ENCODE assay signal across 12 mouse cellular contexts in the genomic region with DNA sequence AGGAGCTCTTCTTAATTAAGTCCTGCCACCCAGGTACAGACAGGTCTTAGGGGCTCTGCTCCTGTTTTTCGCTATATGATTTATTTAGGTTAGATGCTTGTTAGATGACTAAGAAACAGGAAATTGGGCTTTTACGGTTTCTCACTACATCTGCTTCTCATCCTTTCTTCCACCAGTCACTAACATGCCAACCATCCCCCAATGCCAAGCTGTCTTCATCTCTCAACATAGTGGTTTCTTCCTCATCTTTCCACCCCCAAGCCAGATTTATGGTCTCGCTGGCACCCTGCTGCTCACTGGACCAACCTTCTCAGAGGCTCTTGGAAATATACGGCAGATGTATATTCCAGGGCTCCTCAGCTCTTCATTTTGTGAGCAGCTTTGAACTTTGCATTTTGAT. TPM values are rescaled to one million over a fixed set of nuclear protein-coding genes. Genes with fewer than 3 reads are reported as not detected.
DNase-seq lines count a peak whose midpoint lies in the region; ATAC-seq lines count a peak whose summit lies in the region.
"Had no signal": no experiment of that assay in that cellular context is flagged by ENCODE, and none has a peak within 500 bp of the region (broad histone marks: within the 10 kb centered on the region; RNA-seq: fewer than 3 reads in every experiment).

No protein-coding gene starts in this region.

- peak overlapping the region; percentile 99; the same call in 1 of the 2 replicates for H3K4me2 ChIP-seq in liver, embryonic 12.5 days
- no peak overlapping the region for H3K4me2 ChIP-seq in liver, embryonic 11.5 days
- 0 out of 2 replicates have a peak overlapping the region, but pooled peaks have one; percentile 95 for H3K4me2 ChIP-seq in embryonic facial prominence, embryonic 14.5 days (ENCODE audit: low read depth, low read length)
- H3K4me2 ChIP-seq in midbrain, embryonic 14.5 days (ENCODE audit: low read length) = peak overlapping the region; percentile 94; the same call in 1 of the 2 replicates

- H3K27ac ChIP-seq in liver, embryonic 12.5 days = no peak overlapping the region
- H3K27ac ChIP-seq in liver, embryonic 11.5 days (ENCODE audit: low read depth, low read length) = no peak overlapping the region
- no peak overlapping the region for H3K27ac ChIP-seq in embryonic facial prominence, embryonic 14.5 days (replicated peaks; ENCODE audit: low read depth, low read length)
- no peak overlapping the region for H3K27ac ChIP-seq in midbrain, embryonic 14.5 days (replicated peaks; ENCODE audit: low read depth, low read length)

- no peak overlapping the region for H3K9ac ChIP-seq in liver, embryonic 12.5 days
- H3K9ac ChIP-seq in liver, embryonic 11.5 days (ENCODE audit: low read depth, low read length) = no peak overlapping the region
- no peak overlapping the region for H3K9ac ChIP-seq in embryonic facial prominence, embryonic 14.5 days (ENCODE audit: low read depth, low read length)
- no peak overlapping the region for H3K9ac ChIP-seq in midbrain, embryonic 14.5 days (replicated peaks; ENCODE audit: low read length)

- H3K9me3 ChIP-seq in liver, embryonic 12.5 days (replicated peaks) = no peaks in the 10 kb centered on the region
- H3K9me3 ChIP-seq in liver, embryonic 11.5 days (ENCODE audit: control insufficient read depth, low read length) = no peaks in the 10 kb centered on the region
- no peaks in the 10 kb centered on the region for H3K9me3 ChIP-seq in embryonic facial prominence, embryonic 14.5 days (ENCODE audit: control insufficient read depth, low read length)
- no peaks in the 10 kb centered on the region for H3K9me3 ChIP-seq in midbrain, embryonic 14.5 days (ENCODE audit: control insufficient read depth, low read length)
- H3K9me3 ChIP-seq: hindbrain, embryonic 10.5 days had no signal

- H3K27me3 ChIP-seq in liver, embryonic 12.5 days (replicated peaks) = no peaks in the 10 kb centered on the region
- H3K27me3 ChIP-seq in liver, embryonic 11.5 days (replicated peaks; ENCODE audit: control insufficient read depth, insufficient read depth, low read length) = no peaks in the 10 kb centered on the region
- H3K27me3 ChIP-seq in embryonic facial prominence, embryonic 14.5 days (replicated peaks; ENCODE audit: control insufficient read depth, insufficient read depth, low read length) = no peaks in the 10 kb centered on the region
- no peaks in the 10 kb centered on the region for H3K27me3 ChIP-seq in midbrain, embryonic 14.5 days (ENCODE audit: control insufficient read depth, insufficient read depth, low read length)

- peaks cover 25% of the 10 kb centered on the region for H3K4me1 ChIP-seq in liver, embryonic 12.5 days
- H3K4me1 ChIP-seq in liver, embryonic 11.5 days (replicated peaks; ENCODE audit: control insufficient read depth, insufficient read depth, low read length) = peaks cover 13% of the 10 kb centered on the region
- peaks cover 9% of the 10 kb centered on the region for H3K4me1 ChIP-seq in embryonic facial prominence, embryonic 14.5 days (ENCODE audit: control insufficient read depth, insufficient read depth, low read length)
- H3K4me1 ChIP-seq in midbrain, embryonic 14.5 days (ENCODE audit: control insufficient read depth, insufficient read depth, low read length) = peaks cover 16% of the 10 kb centered on the region

- DNase-seq in liver, embryonic 11.5 days (ENCODE audit: low spot score) = no peak
- peak; percentile 44 for DNase-seq in NIH3T3 (ENCODE audit: low read depth)
- DNase-seq in embryonic facial prominence, embryonic 14.5 days (ENCODE audit: low spot score) = no peak
- no peak for DNase-seq in midbrain, embryonic 14.5 days
- no peak for DNase-seq in layer of hippocampus, postnatal 14 days (ENCODE audit: low spot score in 2 of 2)
- DNase-seq in adrenal gland, adult (ENCODE audit: inconsistent age in 2 of 2, low spot score in 1 of 2) = no peak
- DNase-seq: heart, adult 18-20 months; kidney, postnatal 14 days; lung, adult 18-20 months had no signal

- 83% methylated on average over 4 of the region's 4 CpGs for WGBS in liver, embryonic 12.5 days (ENCODE audit: insufficient replicate concordance)
- WGBS in liver, embryonic 11.5 days = 85% methylated on average over 4 of the region's 4 CpGs
- 76% methylated on average over 4 of the region's 4 CpGs for WGBS in embryonic facial prominence, embryonic 14.5 days
- 88% methylated on average over 4 of the region's 4 CpGs for WGBS in midbrain, embryonic 14.5 days

- no peak for ATAC-seq in liver, embryonic 12.5 days
- no peak for ATAC-seq in liver, embryonic 11.5 days (replicated peaks; ENCODE audit: low FRiP score)
- no peak for ATAC-seq in embryonic facial prominence, embryonic 14.5 days (ENCODE audit: low read depth)
- no peak for ATAC-seq in midbrain, embryonic 14.5 days (ENCODE audit: low FRiP score, low TSS enrichment)
- ATAC-seq: activated CD4-positive, CD25-positive, alpha-beta regulatory T cell, adult 4 months had no signal

- H3K4me3 ChIP-seq in liver, embryonic 12.5 days = peak overlapping the region; percentile 99; the same call in 1 of the 2 replicates
- no peak overlapping the region for H3K4me3 ChIP-seq in liver, embryonic 11.5 days (ENCODE audit: low read depth, low read length)
- H3K4me3 ChIP-seq in embryonic facial prominence, embryonic 14.5 days (ENCODE audit: low read depth, low read length) = no peak overlapping the region
- no peak overlapping the region for H3K4me3 ChIP-seq in midbrain, embryonic 14.5 days (replicated peaks; ENCODE audit: low read depth, low read length)

- H3K36me3 ChIP-seq in liver, embryonic 12.5 days = peaks cover 53% of the 10 kb centered on the region
- peaks cover 19% of the 10 kb centered on the region for H3K36me3 ChIP-seq in liver, embryonic 11.5 days (ENCODE audit: control insufficient read depth, insufficient read depth, low read length)
- H3K36me3 ChIP-seq in embryonic facial prominence, embryonic 14.5 days (ENCODE audit: control insufficient read depth, insufficient read depth, low read length) = peaks cover 52% of the 10 kb centered on the region
- peaks cover 57% of the 10 kb centered on the region for H3K36me3 ChIP-seq in midbrain, embryonic 14.5 days (ENCODE audit: control insufficient read depth, insufficient read depth, low read length)

RNA-seq across cellular contexts. Expression of a gene that starts 1.8 kb away (rescaled TPM):
- 11.6 and 12.8 TPM in 2 replicates for polyA plus RNA-seq in liver, embryonic 12.5 days (2016; fragmentation: Nextera tagmentation; extraction: Ambion mirVana)
- 12.6 and 16.3 TPM in 2 replicates for polyA plus RNA-seq in liver, embryonic 11.5 days (2014; fragmentation: Nextera tagmentation; extraction: Ambion mirVana)
- 18.3 and 18.5 TPM in 2 replicates for polyA plus RNA-seq in embryonic facial prominence, embryonic 14.5 days (2014; fragmentation: Nextera tagmentation; extraction: Ambion mirVana)
- polyA plus RNA-seq in midbrain, embryonic 14.5 days (2014; fragmentation: Nextera tagmentation; extraction: Ambion mirVana) = 23.8 and 23.9 TPM in 2 replicates
- total RNA-seq in layer of hippocampus, postnatal 14 days (2021) = 10 to 100 TPM; 20.8 to 20.9 TPM

RNA-seq across cellular contexts. Expression of a gene that starts 15.7 kb away (rescaled TPM):
- polyA plus RNA-seq in liver, embryonic 12.5 days (2016; fragmentation: Nextera tagmentation; extraction: Ambion mirVana) = 18.4 and 22.9 TPM in 2 replicates
- polyA plus RNA-seq in liver, embryonic 11.5 days (2014; fragmentation: Nextera tagmentation; extraction: Ambion mirVana) = 33.5 and 34.8 TPM in 2 replicates
- 41.4 and 46.8 TPM in 2 replicates for polyA plus RNA-seq in embryonic facial prominence, embryonic 14.5 days (2014; fragmentation: Nextera tagmentation; extraction: Ambion mirVana)
- 38.7 and 39.7 TPM in 2 replicates for polyA plus RNA-seq in midbrain, embryonic 14.5 days (2014; fragmentation: Nextera tagmentation; extraction: Ambion mirVana)
- 10 to 100 TPM; 20.7 to 21.3 TPM for total RNA-seq in layer of hippocampus, postnatal 14 days (2021)

RNA-seq across cellular contexts. Expression of a gene that starts 31.1 kb away (rescaled TPM):
- 0.04 TPM in 1 of 2 replicates, not detected in the other for polyA plus RNA-seq in liver, embryonic 12.5 days (2016; fragmentation: Nextera tagmentation; extraction: Ambion mirVana)
- polyA plus RNA-seq in liver, embryonic 11.5 days (2014; fragmentation: Nextera tagmentation; extraction: Ambion mirVana) = 0.08 and 0.21 TPM in 2 replicates
- polyA plus RNA-seq in embryonic facial prominence, embryonic 14.5 days (2014; fragmentation: Nextera tagmentation; extraction: Ambion mirVana) = 0.42 and 0.50 TPM in 2 replicates
- polyA plus RNA-seq in midbrain, embryonic 14.5 days (2014; fragmentation: Nextera tagmentation; extraction: Ambion mirVana) = 6.6 and 7.9 TPM in 2 replicates
- total RNA-seq in layer of hippocampus, postnatal 14 days (2021) = 100 to 1,000 TPM; 131 to 143 TPM
- polyA plus RNA-seq: activated CD4-positive, CD25-positive, alpha-beta regulatory T cell, adult 4 months had no signal

RNA-seq across cellular contexts. Expression of a gene that starts 32.2 kb away (rescaled TPM):
- 11.8 and 12.7 TPM in 2 replicates for polyA plus RNA-seq in liver, embryonic 12.5 days (2016; fragmentation: Nextera tagmentation; extraction: Ambion mirVana)
- polyA plus RNA-seq in liver, embryonic 11.5 days (2014; fragmentation: Nextera tagmentation; extraction: Ambion mirVana) = 18.4 and 21.8 TPM in 2 replicates
- polyA plus RNA-seq in embryonic facial prominence, embryonic 14.5 days (2014; fragmentation: Nextera tagmentation; extraction: Ambion mirVana) = 13.9 and 16.9 TPM in 2 replicates
- polyA plus RNA-seq in midbrain, embryonic 14.5 days (2014; fragmentation: Nextera tagmentation; extraction: Ambion mirVana) = 18.0 and 18.2 TPM in 2 replicates
- total RNA-seq in layer of hippocampus, postnatal 14 days (2021) = 10 to 100 TPM; 28.1 to 28.9 TPM

RNA-seq across cellular contexts. Expression of a gene that starts 37.8 kb away (rescaled TPM):
- polyA plus RNA-seq in liver, embryonic 12.5 days (2016; fragmentation: Nextera tagmentation; extraction: Ambion mirVana) = 12.8 and 15.3 TPM in 2 replicates
- 21.1 and 22.7 TPM in 2 replicates for polyA plus RNA-seq in liver, embryonic 11.5 days (2014; fragmentation: Nextera tagmentation; extraction: Ambion mirVana)
- polyA plus RNA-seq in embryonic facial prominence, embryonic 14.5 days (2014; fragmentation: Nextera tagmentation; extraction: Ambion mirVana) = 15.5 and 17.8 TPM in 2 replicates
- 18.2 and 20.3 TPM in 2 replicates for polyA plus RNA-seq in midbrain, embryonic 14.5 days (2014; fragmentation: Nextera tagmentation; extraction: Ambion mirVana)
- total RNA-seq in layer of hippocampus, postnatal 14 days (2021) = 10 to 100 TPM; 14.6 to 14.9 TPM
